Mouse (Mus musculus): ENCODE measurements around the gene Pfkfb2. TPM values are rescaled to one million over a fixed set of nuclear protein-coding genes. Genes with fewer than 3 reads are reported as not detected.

The Pfkfb2 gene
- polyA plus RNA-seq, 1 experiment from 2014 or later: 15.5 TPM

DNA sequence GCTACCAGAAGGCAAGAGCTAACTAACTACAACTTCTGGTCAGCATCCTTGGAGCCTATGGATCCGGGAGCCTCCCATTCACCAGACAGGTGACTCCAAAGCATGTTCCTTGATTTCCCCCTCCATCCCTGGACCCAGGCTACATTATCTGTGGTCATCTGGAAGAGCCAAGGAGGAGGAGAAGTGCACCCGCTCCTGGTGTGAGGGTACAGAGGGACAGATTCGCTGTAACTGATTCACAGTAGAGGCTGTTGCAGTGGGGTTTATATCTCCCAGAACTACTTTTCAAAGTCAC, 12.9 kb downstream of the Pfkfb2 start:
- Histone ChIP-seq H3K4me1 (peaks cover 18% of the 10 kb centered on the region), H3K27me3 (no peaks in the 10 kb centered on the region), H3K4me2 (peak overlapping the region; percentile 86), H3K9me3 (replicated peaks) (no peaks in the 10 kb centered on the region), H3K4me3 (peak overlapping the region; percentile 87), H3K9ac (peak overlapping the region; percentile 96), H3K36me3 (ENCODE audit: poor library complexity, severe bottlenecking) (peaks cover 9% of the 10 kb centered on the region; the same call in 1 of the 2 replicates), H3K27ac (peak overlapping the region; percentile 78)
- WGBS: 0% methylated on average over 3 of the region's 3 CpGs
- ATAC-seq: no peak; the same call in none of the 2 replicates

DNA sequence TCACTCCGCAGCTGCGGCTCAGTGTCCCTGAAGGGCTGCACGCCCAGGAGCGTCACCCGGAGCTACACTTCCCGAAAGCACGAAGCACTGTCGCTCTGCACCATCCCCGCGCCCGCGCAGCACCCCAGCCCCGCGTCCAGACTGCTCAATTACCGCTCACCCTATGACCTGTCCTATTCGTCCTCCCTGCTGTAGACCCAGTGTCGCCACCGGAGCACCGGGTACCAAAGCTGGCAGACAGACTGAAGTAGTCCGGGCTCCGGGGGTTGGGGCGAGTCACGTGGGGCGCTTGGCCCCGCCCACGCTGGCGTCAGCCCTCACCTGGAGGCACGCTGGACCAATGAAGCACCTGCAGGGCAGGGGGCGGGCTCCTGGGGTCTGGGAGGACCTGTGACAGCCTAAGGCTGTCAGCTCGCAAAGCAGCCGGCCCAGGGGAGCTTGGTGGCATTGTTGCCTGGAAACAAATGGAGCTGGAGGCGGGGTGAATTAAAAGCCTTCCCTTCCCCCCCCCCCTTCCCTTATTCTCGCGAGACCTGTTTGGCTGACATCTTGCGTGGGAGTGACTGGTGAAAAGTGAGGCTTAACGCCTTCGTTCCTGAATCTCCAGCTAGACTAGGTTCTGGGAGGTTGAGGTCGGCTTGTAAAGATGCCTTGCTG, 13.4 kb downstream of the Pfkfb2 start, which contains the start of gene Gm29427:
Gene Gm29427, minus strand, starts transcription at position 239 of the 657 bp plus-strand sequence.
- ATAC-seq: peak; percentile 92
- peaks cover 10% of the 10 kb centered on the region; the same call in 1 of the 2 replicates for H3K36me3 ChIP-seq (ENCODE audit: poor library complexity, severe bottlenecking)
- no peaks in the 10 kb centered on the region for H3K9me3 ChIP-seq (replicated peaks)
- under 1% methylated on average over 35 of the region's 38 CpGs for WGBS
- H3K4me1 ChIP-seq: peaks cover 18% of the 10 kb centered on the region
- peak within 1 kb of the TSS; percentile 96 for H3K9ac ChIP-seq
- H3K4me2 ChIP-seq: peak within 1 kb of the TSS; percentile 86
- peak within 1 kb of the TSS; percentile 87 for H3K4me3 ChIP-seq
- H3K27me3 ChIP-seq: no peaks in the 10 kb centered on the region
- H3K27ac ChIP-seq: peak within 1 kb of the TSS; percentile 78

DNA sequence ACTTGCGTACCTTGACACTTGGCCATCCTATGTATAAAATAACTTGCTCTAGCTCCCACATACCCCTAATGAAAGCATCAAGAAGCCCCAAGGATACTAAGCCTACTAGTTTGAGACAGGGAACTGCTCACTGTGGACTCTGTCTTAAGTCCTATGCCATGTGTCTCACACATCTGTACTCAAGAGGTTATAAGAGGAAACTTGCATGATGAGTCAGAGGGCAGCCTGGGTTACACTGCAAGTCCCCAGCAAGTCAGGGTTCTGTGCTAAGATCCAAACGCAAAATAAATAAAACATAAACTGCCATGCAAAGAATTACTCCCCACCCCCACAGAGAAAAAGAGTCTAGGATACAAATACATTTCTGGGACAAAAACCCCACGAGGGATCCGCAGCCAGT, 15.0 kb downstream of the Pfkfb2 start:
- Histone ChIP-seq H3K9ac (no peak overlapping the region), H3K4me3 (no peak overlapping the region), H3K4me2 (no peak overlapping the region), H3K9me3 (replicated peaks) (no peaks in the 10 kb centered on the region), H3K27me3 (no peaks in the 10 kb centered on the region), H3K4me1 (peaks cover 13% of the 10 kb centered on the region), H3K27ac (no peak overlapping the region), H3K36me3 (ENCODE audit: poor library complexity, severe bottlenecking) (peaks cover 11% of the 10 kb centered on the region)
- ATAC-seq: no peak
- WGBS: 77% methylated on average over 4 of the region's 4 CpGs

DNA sequence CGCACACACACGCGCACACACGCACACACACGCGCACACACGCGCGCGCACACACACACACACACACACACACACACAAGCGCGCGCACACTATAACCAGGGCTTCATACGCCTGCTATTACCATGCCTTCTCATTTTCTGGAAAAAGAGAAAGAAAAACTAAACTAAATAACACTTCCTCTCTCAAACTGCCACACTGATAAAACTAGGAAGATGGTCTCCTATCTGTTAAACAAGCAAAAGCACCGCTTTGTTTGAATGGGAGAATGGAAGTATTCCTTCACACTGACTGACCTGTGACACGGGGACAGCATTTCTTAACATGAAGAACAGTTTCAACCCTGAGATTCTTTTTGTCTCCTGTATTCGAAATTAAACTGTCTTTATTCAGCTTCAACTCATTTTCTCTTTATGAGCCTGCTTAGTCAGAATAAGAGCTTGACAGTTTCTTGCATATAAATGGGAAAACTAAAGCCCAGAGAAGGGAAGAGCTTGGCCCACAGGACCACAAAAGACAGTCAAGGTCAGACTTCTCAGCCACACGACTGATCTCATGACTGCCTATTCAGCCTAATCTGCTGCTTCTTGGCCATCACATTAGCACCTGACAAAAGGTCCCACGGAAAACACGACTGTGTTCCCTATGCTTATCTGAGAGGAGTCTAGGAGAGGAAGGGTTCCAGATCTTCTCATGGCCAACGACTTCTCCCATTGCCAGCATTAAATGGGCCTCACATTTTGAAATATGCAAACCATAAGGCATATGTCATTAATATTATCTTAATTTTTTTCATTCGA, 18.6 kb downstream of the Pfkfb2 start:
- WGBS: 91% methylated on average over 22 of the region's 22 CpGs
- no peak overlapping the region for H3K9ac ChIP-seq
- no peak overlapping the region for H3K4me2 ChIP-seq
- no peaks in the 10 kb centered on the region for H3K9me3 ChIP-seq (replicated peaks)
- no peaks in the 10 kb centered on the region for H3K4me1 ChIP-seq
- H3K4me3 ChIP-seq: no peak overlapping the region
- H3K36me3 ChIP-seq (ENCODE audit: poor library complexity, severe bottlenecking): peaks cover 30% of the 10 kb centered on the region
- H3K27ac ChIP-seq: no peak overlapping the region
- no peaks in the 10 kb centered on the region for H3K27me3 ChIP-seq
- ATAC-seq: no peak

DNA sequence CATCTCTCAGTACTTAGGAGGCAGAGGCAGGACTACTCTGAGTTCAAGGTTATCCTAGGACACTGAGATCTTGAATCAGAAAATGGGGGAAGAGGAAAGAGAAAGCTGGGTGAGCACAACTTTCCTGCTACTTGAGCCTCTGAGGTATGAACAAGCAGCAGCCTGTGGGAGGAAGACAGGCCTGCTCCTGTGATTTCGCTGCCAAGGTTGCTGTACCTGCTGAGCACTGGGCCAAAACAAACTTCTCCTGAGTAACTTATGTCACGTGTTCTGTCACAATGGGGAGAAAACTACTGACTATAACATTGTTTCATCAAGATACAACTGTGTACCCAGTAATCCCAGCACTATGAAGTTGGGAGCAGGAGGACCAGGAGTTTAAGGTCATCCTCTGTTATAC, 25.4 kb downstream of the Pfkfb2 start:
- H3K36me3 ChIP-seq (ENCODE audit: poor library complexity, severe bottlenecking): peaks cover 83% of the 10 kb centered on the region
- ATAC-seq: no peak

DNA sequence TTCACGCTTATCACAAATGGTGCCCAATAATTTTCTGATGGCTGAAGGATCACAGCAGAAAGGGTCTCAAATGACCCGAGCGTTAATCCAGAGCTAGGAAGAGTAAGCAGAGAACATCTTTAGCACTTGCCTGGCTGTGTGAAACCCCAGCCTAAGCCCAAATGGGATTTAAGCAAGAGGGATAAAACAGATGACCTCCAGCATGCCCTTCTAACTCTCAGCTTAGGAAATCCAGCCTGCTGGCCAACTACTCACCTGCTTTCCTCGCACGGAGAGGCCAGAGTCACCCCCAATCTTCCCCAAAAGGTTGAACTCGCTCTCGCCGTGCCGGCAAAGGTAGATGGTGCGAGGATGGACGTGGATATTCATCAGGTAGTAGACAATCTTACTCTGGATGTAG, 27.1 kb downstream of the Pfkfb2 start:
- Histone ChIP-seq H3K36me3 (ENCODE audit: poor library complexity, severe bottlenecking) (peaks cover 91% of the 10 kb centered on the region), H3K4me2 (no peak overlapping the region), H3K27ac (no peak overlapping the region), H3K9ac (no peak overlapping the region), H3K4me3 (no peak overlapping the region), H3K27me3 (no peaks in the 10 kb centered on the region), H3K9me3 (replicated peaks) (no peaks in the 10 kb centered on the region), H3K4me1 (no peaks in the 10 kb centered on the region)
- 96% methylated on average over 11 of the region's 11 CpGs for WGBS
- no peak for ATAC-seq

More for the DNA sequence above, 25.4 kb downstream of the Pfkfb2 start:
- H3K9me3 ChIP-seq (replicated peaks): no peaks in the 10 kb centered on the region
- no peak overlapping the region for H3K4me2 ChIP-seq
- no peak overlapping the region for H3K4me3 ChIP-seq
- H3K27me3 ChIP-seq: no peaks in the 10 kb centered on the region
- H3K9ac ChIP-seq: no peak overlapping the region
- WGBS: 84% methylated on average over 2 of the region's 2 CpGs
- H3K27ac ChIP-seq: no peak overlapping the region
- H3K4me1 ChIP-seq: no peaks in the 10 kb centered on the region

DNA sequence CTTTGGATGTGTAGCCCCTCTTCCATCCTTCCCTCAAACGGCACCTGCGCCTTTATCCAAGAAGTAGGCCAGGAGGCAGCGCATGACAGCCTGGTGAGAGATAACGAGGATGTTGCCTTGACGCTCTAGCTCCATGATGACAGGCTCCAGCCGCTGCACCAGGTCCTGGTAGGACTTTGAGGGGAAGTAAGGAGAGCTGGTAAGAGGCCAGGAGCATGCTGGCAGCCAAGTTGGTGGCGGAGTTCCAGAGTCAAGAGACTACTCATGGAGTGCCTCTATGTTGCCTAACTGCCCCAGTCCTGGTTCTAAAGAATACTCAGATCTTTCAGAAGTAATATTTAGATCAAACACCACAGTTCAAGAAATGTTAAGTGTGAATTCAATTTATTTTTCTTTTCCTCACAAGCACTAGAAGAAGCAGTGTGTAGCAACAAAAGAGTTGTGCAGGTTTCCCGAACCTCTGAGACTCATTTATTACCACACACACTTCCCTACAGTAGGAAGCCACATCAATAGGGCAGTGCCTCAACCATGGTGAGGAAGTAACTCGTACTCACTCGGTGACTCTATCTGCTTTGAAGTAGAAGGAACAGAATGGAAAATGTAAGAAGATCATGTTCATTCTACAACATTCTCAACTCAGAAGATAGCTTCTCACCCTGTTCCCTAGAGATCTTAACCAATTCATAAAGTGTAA, 29.0 kb downstream of the Pfkfb2 start:
- H3K4me2 ChIP-seq: no peak overlapping the region
- no peak for ATAC-seq
- no peaks in the 10 kb centered on the region for H3K27me3 ChIP-seq
- 88% methylated on average over 10 of the region's 10 CpGs for WGBS
- H3K4me1 ChIP-seq: no peaks in the 10 kb centered on the region
- no peak overlapping the region for H3K4me3 ChIP-seq
- no peaks in the 10 kb centered on the region for H3K9me3 ChIP-seq (replicated peaks)
- H3K9ac ChIP-seq: no peak overlapping the region
- peaks cover 77% of the 10 kb centered on the region for H3K36me3 ChIP-seq (ENCODE audit: poor library complexity, severe bottlenecking)
- H3K27ac ChIP-seq: no peak overlapping the region

DNA sequence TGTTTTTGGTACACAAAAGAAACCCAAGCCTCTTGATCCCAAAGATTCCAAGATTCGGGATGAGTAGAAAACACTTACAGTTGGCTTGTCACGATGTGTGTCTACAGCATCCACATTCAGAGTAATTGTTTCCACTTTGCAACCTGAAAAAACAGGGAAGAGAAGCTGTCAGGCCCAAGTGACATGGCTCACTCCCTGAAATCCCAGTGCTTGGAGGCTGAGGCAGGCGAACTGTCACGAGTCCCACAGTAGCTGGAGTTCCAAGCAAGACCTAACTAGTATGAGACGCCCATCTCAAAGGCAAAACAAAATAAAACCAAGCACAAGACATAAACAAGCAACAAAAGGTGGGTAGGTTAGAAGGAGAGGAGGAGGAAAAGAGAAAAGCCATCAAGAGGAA, 30.5 kb downstream of the Pfkfb2 start:
- Histone ChIP-seq H3K9me3 (replicated peaks) (no peaks in the 10 kb centered on the region), H3K4me3 (no peak overlapping the region), H3K4me1 (no peaks in the 10 kb centered on the region), H3K36me3 (ENCODE audit: poor library complexity, severe bottlenecking) (peaks cover 65% of the 10 kb centered on the region), H3K4me2 (no peak overlapping the region), H3K9ac (no peak overlapping the region), H3K27ac (no peak overlapping the region), H3K27me3 (no peaks in the 10 kb centered on the region)
- no peak for ATAC-seq
- 94% methylated on average over 5 of the region's 5 CpGs for WGBS

DNA sequence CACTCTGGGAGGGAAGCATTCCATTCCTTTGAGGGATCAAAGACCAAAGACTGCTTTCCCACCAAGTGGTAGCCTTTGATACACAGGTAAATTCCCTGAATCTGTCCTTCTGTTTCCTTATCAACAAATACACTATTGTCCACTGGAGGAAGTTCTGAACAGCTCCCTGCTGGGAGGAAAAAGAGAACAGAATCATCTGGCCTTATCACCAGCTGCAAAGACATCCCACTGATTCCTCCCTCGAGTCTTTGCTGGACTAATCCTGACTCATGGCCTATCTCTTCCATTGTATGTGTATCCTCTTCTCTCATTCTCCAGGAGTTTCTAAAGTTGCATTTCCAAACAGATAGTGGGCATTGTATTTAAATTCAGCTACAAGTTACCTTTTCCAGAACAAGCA, 45.1 kb downstream of the Pfkfb2 start:
- Histone ChIP-seq H3K4me3 (no peak overlapping the region), H3K27me3 (no peaks in the 10 kb centered on the region), H3K9me3 (replicated peaks) (no peaks in the 10 kb centered on the region), H3K36me3 (ENCODE audit: poor library complexity, severe bottlenecking) (peaks cover 12% of the 10 kb centered on the region; the same call in 1 of the 2 replicates), H3K27ac (no peak overlapping the region), H3K9ac (no peak overlapping the region), H3K4me1 (no peaks in the 10 kb centered on the region), H3K4me2 (no peak overlapping the region)
- ATAC-seq: no peak
- 33% methylated on average over 1 of the region's 1 CpGs for WGBS

DNA sequence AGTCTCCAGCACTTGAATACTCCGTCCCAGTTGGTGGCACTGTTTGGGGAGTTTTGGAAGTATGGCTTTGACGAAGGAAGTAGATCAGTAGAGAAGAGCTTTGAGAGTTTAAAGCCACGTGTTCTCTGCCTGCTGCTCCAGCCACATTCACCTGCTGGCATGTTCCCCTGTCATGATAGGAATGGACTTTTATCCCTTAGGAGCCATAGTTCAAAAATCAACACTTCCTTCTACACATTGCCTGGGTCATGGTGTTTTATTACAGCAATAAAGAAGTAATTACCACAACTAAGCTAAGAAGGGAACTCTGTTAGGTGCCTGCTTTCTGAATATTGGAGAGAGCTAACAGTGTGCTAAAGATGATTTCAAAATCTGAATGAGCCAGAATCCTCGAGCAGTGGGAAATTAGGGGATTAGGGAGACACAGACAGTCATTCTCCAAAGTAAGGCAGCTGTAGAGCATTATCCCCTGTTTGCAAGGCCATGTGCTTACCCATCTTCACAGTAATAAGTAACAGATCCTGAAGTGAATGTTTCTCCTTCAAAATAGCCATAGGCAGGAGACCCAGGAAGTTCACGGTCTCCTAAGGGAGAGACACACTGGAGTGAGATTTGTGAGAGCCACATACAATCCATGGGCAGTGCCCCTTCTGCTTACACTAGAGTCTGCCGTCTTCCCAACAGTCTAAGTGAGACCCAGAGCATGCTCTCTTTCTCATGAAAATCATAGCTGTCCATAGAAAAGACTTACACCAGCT, 47.2 kb downstream of the Pfkfb2 start:
- no peak for ATAC-seq
- Histone ChIP-seq H3K4me3 (no peak overlapping the region), H3K27me3 (no peaks in the 10 kb centered on the region), H3K27ac (no peak overlapping the region), H3K4me1 (no peaks in the 10 kb centered on the region), H3K36me3 (ENCODE audit: poor library complexity, severe bottlenecking) (no peaks in the 10 kb centered on the region), H3K9ac (no peak overlapping the region), H3K4me2 (no peak overlapping the region), H3K9me3 (replicated peaks) (no peaks in the 10 kb centered on the region)
- 77% methylated on average over 6 of the region's 6 CpGs for WGBS

DNA sequence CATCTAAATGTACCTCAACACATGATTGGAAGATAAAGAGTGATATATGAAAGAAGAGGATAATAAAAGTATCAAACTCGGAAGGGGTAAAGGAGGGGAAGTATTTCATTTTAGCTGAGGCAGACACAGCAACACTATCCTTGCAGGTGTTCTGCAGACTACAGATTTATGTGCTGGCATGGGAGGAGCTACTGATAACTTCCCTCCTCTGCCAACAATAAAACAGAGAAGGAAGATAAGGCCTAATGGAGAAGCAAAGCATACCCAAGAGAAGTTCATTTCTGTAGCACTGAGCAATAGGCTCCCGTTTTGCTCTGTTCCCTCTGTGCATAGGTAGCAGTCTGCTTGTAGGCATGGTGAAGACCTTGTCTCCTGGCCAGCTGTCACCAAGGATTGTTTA, 48.0 kb downstream of the Pfkfb2 start:
- Histone ChIP-seq H3K4me1 (no peaks in the 10 kb centered on the region), H3K9me3 (replicated peaks) (no peaks in the 10 kb centered on the region), H3K27ac (no peak overlapping the region), H3K27me3 (no peaks in the 10 kb centered on the region), H3K9ac (no peak overlapping the region), H3K36me3 (ENCODE audit: poor library complexity, severe bottlenecking) (no peaks in the 10 kb centered on the region), H3K4me3 (no peak overlapping the region), H3K4me2 (no peak overlapping the region)
- 89% methylated on average over 2 of the region's 2 CpGs for WGBS
- no peak for ATAC-seq

DNA sequence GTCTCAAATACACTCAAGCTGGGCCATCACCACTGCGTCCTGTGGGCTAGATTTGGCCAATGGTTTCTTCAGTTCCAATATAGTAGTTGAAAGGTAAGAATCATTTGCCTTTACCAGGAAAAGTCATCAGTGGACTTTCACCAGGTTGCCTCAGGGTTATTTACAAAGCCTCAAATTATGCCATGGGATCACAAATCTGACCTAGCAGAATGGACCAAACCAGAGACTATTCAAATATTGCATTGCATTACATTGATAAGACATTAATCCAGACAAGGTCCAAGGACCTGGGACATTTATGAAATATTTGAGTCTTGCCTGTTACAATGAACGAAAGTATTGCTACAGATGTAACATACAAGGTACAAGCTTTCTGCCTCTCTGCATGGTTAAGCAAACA, 50.5 kb downstream of the Pfkfb2 start:
- H3K4me2 ChIP-seq: no peak overlapping the region
- no peak for ATAC-seq
- H3K4me1 ChIP-seq: no peaks in the 10 kb centered on the region
- 85% methylated on average over 2 of the region's 2 CpGs for WGBS
- H3K9ac ChIP-seq: no peak overlapping the region
- H3K4me3 ChIP-seq: no peak overlapping the region
- H3K36me3 ChIP-seq (ENCODE audit: poor library complexity, severe bottlenecking): no peaks in the 10 kb centered on the region
- H3K27me3 ChIP-seq: no peaks in the 10 kb centered on the region
- H3K27ac ChIP-seq: no peak overlapping the region
- H3K9me3 ChIP-seq (replicated peaks): no peaks in the 10 kb centered on the region

Measured in forebrain, embryonic 13.5 days (tissue).